Mouse (Mus musculus) megakaryocyte, embryonic 14.5 days (primary cell): ENCODE results near the gene Slc13a1. TPM values are rescaled to one million over a fixed set of nuclear protein-coding genes. Genes with fewer than 3 reads are reported as not detected.
"Not testable (repeated sequence)": the region's sequence is repeated elsewhere in the genome, so short reads cannot be mapped to it uniquely, and the experiment has no call there.

ENCODE experiments used
- H3K27me3 ChIP-seq: replicated peaks from 2 replicates; pipeline ENCODE3; 2012; ENCODE audit warnings: inconsistent platforms
- H3K36me3 ChIP-seq: replicated peaks from 2 replicates; pipeline ENCODE3; 2012; ENCODE audit warnings: low read length, inconsistent platforms, mixed read lengths
- H3K4me1 ChIP-seq: 2 replicates; pipeline ENCODE4 v1.6.1; 2012; ENCODE audit warnings: inconsistent platforms
- H3K4me3 ChIP-seq: replicated peaks from 2 replicates; pipeline ENCODE3; 2012; ENCODE audit warnings: moderate library complexity, mild to moderate bottlenecking, inconsistent platforms
- H3K9me3 ChIP-seq: 2 replicates; pipeline ENCODE4 v1.6.1; 2012; ENCODE audit warnings: inconsistent platforms
- FLI1 ChIP-seq: IDR thresholded peaks from 2 replicates; pipeline ENCODE4 v1.6.1; 2012; ENCODE audit warnings: low read length, inconsistent platforms, mixed read lengths
- GATA1 ChIP-seq: IDR thresholded peaks from 3 replicates; pipeline ENCODE4 v1.6.1; 2012; ENCODE audit warnings: mixed read lengths, low read length, inconsistent platforms, borderline replicate concordance
- polyA plus RNA-seq: library from polyadenylated mRNA; stranded (reverse); fragments of >175 nt; gene quantifications from 2 replicates; pipeline ENCODE4 v1.2.3, GENCODE M21; 2012; ENCODE audit warnings: low replicate concordance; ENCODE audit not compliant: insufficient read depth

The Slc13a1 gene
- not detected in 2 replicates for polyA plus RNA-seq

- no peak within 1 kb of the TSS for H3K4me3 ChIP-seq
- H3K4me1 ChIP-seq: no peaks in the 10 kb centered on the region
- TF ChIP-seq FLI1 (no peak), GATA1 (no peak)
- no peaks in the 10 kb centered on the region for H3K9me3 ChIP-seq
- H3K36me3 ChIP-seq: no peaks in the 10 kb centered on the region
- H3K27me3 ChIP-seq: no peaks in the 10 kb centered on the region
Measured at GRCm38 (mm10) chr6:24167734-24168327, at the start of gene Slc13a1. Gene Slc13a1, minus strand, starts transcription at chr6:24168092.

- H3K36me3 ChIP-seq: no peaks in the 10 kb centered on the region
- no peaks in the 10 kb centered on the region for H3K4me1 ChIP-seq
- no peak overlapping the region for H3K4me3 ChIP-seq
- H3K9me3 ChIP-seq: 0 out of 2 replicates have a peak, but pooled peaks cover 6% of the 10 kb centered on the region
- no peaks in the 10 kb centered on the region for H3K27me3 ChIP-seq
- TF ChIP-seq GATA1 (no peak), FLI1 (no peak)
Measured at GRCm38 (mm10) chr6:24207866-24208265, 40.0 kb upstream of the Slc13a1 start.

GRCm38 (mm10) chr6:24202226-24202625, 34.3 kb upstream of the Slc13a1 start:
- Histone ChIP-seq H3K4me3 (no peak overlapping the region), H3K27me3 (no peaks in the 10 kb centered on the region), H3K9me3 (0 out of 2 replicates have a peak, but pooled peaks cover 6% of the 10 kb centered on the region), H3K36me3 (no peaks in the 10 kb centered on the region), H3K4me1 (no peaks in the 10 kb centered on the region)
- TF ChIP-seq GATA1 (no peak), FLI1 (no peak)

GRCm38 (mm10) chr6:24200644-24201484, 33.0 kb upstream of the Slc13a1 start:
- TF ChIP-seq FLI1: no peak
- TF ChIP-seq GATA1: no peak
- Histone ChIP-seq H3K4me3 (no peak overlapping the region), H3K9me3 (0 out of 2 replicates have a peak, but pooled peaks cover 6% of the 10 kb centered on the region), H3K4me1 (no peaks in the 10 kb centered on the region), H3K27me3 (no peaks in the 10 kb centered on the region), H3K36me3 (no peaks in the 10 kb centered on the region)

GRCm38 (mm10) chr6:24197501-24198195, 29.8 kb upstream of the Slc13a1 start:
- not testable (repeated sequence) for H3K9me3 ChIP-seq, H3K36me3 ChIP-seq, H3K27me3 ChIP-seq, H3K4me3 ChIP-seq, H3K4me1 ChIP-seq

GRCm38 (mm10) chr6:24196406-24196805, 28.5 kb upstream of the Slc13a1 start:
- not testable (repeated sequence) for H3K36me3 ChIP-seq, H3K4me1 ChIP-seq, H3K27me3 ChIP-seq, H3K4me3 ChIP-seq, H3K9me3 ChIP-seq

- Histone ChIP-seq H3K4me3 (no peak overlapping the region), H3K4me1 (no peaks in the 10 kb centered on the region), H3K36me3 (no peaks in the 10 kb centered on the region), H3K9me3 (no peaks in the 10 kb centered on the region), H3K27me3 (no peaks in the 10 kb centered on the region)
- TF ChIP-seq FLI1: no peak
- no peak for TF ChIP-seq GATA1
Measured at GRCm38 (mm10) chr6:24183439-24183838, 15.5 kb upstream of the Slc13a1 start.

- TF ChIP-seq FLI1: no peak
- no peak for TF ChIP-seq GATA1
- Histone ChIP-seq H3K27me3 (no peaks in the 10 kb centered on the region), H3K4me1 (no peaks in the 10 kb centered on the region), H3K4me3 (no peak overlapping the region), H3K9me3 (no peaks in the 10 kb centered on the region), H3K36me3 (no peaks in the 10 kb centered on the region)
Measured at GRCm38 (mm10) chr6:24175393-24175792, 7.5 kb upstream of the Slc13a1 start.

- TF ChIP-seq FLI1: no peak
- no peak for TF ChIP-seq GATA1
- Histone ChIP-seq H3K36me3 (no peaks in the 10 kb centered on the region), H3K4me1 (no peaks in the 10 kb centered on the region), H3K27me3 (no peaks in the 10 kb centered on the region), H3K9me3 (no peaks in the 10 kb centered on the region), H3K4me3 (no peak overlapping the region)
Measured at GRCm38 (mm10) chr6:24173951-24174350, 6.1 kb upstream of the Slc13a1 start.

- no peaks in the 10 kb centered on the region for H3K9me3 ChIP-seq
- no peaks in the 10 kb centered on the region for H3K36me3 ChIP-seq
- H3K27me3 ChIP-seq: no peaks in the 10 kb centered on the region
- H3K4me1 ChIP-seq: no peaks in the 10 kb centered on the region
- TF ChIP-seq FLI1 (no peak), GATA1 (no peak)
- no peak overlapping the region for H3K4me3 ChIP-seq
Measured at GRCm38 (mm10) chr6:24172736-24173135, 4.8 kb upstream of the Slc13a1 start.
